Mouse (Mus musculus) heart, postnatal 0 days (tissue): Measurements from ENCODE around the gene Nr3c2.

Experiments used
- CTCF ChIP-seq: IDR thresholded peaks from 2 replicates; pipeline ENCODE4 v1.5.1; 2016; ENCODE audit warnings: antibody characterized with exemption, control low read depth, low read depth
- EP300 ChIP-seq: IDR thresholded peaks from 2 replicates; pipeline ENCODE4 v1.6.1; 2016; ENCODE audit warnings: antibody characterized with exemption, low read depth

DNA sequence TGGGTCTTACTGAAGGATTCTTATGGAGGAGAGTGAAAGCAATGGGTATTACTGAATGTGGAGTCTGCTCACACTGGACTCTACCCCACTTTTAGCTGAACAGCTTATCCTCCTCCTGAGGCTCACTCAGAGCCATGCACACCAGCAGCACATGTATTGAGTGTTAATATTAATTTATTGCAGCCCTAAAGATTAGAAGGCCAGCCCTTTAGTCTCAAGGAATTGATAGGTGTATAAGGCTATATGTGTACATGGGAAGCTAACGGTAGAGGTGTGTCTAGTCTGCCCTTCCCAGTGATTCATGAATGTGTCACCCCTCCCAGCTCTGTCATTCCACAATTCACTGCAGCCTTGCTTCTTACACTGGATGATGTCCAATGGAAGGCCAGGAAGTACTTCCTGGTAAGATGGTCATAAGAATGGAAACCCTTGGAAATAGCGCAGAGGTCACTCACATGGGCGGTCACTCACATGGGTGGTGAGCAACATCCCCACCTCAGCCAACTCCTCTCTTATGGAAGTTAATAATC lies 156.3 kb downstream of the Nr3c2 start:
- TF ChIP-seq CTCF (no peak), EP300 (no peak)
